Mouse (Mus musculus) brain, embryonic 18.5 days (tissue): ENCODE measurements around the gene Wwox.

Experiments used
- DNase-seq: peaks from one replicate; pipeline ENCODE4 v3.0.0-alpha.2; 2012; ENCODE audit warnings: low read depth, low spot score

The Wwox gene

DNA sequence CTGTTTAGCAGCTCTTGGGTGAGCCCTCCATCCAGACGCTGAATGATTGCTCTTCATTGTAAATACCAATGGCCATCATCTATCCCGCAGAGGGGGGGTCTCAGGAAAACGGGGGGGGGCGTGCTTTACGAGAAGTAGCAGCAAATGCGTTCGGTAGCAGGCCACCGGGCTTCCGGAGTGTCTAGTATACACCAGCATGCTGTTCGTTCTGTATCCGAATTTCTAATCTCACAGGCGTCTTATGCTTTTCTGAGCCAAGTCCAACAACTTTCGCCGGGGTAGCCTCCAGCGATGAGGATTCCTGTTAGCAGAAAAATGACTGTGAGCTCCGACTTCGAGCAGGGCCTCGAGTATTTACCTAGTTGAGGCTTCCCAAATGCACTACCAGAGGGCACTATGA, 719.8 kb downstream of the Wwox start:
- DNase-seq = no peak

DNA sequence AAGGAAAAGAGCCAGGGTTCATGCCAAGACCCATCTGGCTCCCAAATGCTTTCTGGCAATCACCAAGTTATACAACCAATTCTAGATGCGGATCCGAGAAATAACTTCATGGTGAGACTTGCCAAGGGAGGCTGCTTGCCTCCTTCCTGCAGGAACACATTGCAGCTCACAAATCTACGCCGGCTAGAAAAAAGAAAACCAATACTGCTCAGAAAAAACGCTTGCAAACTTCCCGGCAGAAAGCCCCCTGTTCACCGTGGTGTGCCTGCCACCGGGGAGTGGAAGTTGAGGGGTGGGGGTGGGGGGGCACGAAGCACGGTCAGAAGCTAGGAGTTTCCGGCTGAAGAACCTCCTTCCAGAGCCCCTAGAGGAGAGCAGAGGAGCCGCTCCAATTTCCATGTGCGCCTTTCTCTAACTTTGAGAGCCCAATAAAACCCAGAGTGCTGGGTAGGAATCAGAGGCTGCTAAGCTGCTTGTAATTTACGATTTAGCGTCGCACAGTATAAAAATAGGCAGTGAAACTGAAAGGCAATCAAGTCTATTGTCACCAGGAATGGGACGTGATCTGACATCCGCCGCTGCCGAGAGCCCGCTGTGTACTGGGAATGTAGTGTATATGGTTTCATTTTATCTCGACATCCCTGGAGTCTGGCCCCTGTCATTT, 720.4 kb downstream of the Wwox start:
- DNase-seq = no peak

DNA sequence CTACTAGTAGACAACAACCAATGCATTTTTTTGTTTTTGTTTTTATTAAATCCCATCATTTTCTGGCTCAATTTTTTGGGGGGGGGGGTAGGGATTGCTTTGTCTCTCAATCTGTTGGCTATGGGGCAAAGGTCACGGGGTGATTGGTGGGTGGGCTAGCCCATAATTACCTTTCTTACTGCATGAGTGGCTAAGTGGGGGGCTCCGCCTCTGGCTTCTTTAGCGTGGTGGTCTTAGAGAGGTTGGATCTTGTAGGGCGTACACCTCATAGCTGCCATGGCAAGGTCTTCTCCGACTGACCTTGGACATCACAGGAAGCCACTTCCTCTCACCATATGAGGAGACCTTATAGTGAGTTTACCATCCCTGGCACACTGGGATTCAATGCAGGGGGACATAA, 721.0 kb downstream of the Wwox start:
- no peak for DNase-seq

DNA sequence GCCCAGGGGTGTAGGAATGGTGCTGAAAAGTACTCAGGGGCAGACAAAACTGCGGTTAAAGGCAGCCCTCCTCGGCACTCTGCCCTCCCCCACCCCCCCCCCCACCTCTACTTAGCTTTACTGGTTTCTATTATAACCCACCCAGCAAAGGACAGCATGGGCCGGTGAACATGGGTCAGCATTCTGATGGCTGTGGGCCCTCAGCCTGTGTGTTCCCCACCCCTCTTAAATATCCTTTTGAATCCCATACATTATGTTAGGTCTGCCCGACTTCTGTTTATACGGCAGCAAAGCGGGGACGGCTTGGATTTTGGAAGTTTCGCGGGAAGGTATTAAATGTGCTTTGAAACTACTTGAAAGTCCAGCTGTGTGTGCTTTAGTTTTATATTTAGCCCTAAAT, 722.1 kb downstream of the Wwox start:
- no peak for DNase-seq

DNA sequence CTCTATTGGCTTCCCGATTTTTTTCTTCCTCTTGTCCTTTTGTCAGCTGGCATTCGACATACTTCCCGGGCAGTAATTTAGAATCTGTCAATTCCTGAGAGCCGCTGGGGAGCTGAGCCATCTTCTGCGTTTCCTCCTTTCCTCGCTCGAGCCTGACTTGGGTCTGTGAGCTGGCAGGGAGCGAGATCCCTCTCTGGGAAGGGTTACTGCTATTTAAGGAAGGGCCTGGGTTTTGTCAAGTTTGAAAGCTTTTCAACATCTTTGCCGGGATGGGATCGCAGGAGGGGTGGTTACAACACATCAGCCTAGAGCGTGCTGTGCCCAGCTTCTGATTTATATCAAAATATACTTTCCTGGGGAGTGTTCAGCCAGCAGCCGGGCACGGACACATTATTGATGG, 725.4 kb downstream of the Wwox start:
- DNase-seq = no peak

DNA sequence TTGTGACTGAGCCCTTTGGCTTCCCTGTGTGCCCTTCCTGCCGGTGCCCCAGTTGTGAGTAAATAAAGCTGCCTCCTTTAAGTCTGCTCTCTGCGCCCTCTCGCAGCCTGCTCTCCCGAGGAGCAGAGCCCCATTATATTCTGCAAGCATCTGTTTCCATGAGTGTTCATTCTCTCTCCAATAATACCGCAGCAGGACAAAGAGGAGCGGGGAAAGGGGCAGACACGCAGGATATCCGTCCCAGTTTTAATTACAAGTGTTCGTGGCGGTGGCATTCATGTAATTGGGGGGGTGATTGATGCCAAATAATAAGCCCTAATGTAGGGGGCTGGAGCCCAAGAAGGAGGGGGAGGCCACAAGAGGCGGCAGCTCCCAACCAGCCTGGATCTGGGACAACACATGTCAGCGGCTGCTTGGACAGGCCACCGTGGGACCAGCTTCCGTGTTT, 734.2 kb downstream of the Wwox start:
- DNase-seq = no peak

DNA sequence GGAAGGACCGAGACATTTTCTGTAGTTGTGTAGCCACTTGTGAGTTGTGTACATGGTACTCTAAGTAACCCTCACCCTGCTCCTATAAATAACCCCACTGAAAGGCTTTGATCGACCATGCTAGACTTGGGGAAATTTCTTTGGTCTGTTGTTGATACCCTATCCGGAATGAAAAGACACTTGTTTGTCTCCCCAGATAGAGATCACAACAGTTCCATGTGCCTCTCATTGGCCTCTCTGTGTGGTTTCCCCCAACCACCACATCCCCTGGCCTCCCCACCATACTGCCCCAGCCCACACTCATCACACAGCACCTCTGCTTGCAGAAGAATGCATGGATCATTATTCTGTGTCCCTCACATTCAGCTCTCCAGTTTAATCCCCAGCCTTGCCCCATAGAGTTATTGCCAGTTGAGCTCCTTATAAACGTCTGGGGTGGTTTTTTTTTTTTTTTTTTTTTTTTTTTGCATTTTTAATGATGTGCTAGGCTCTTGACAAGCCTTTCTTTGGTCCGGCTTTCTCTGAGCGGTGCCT, 746.0 kb downstream of the Wwox start:
- no peak for DNase-seq

DNA sequence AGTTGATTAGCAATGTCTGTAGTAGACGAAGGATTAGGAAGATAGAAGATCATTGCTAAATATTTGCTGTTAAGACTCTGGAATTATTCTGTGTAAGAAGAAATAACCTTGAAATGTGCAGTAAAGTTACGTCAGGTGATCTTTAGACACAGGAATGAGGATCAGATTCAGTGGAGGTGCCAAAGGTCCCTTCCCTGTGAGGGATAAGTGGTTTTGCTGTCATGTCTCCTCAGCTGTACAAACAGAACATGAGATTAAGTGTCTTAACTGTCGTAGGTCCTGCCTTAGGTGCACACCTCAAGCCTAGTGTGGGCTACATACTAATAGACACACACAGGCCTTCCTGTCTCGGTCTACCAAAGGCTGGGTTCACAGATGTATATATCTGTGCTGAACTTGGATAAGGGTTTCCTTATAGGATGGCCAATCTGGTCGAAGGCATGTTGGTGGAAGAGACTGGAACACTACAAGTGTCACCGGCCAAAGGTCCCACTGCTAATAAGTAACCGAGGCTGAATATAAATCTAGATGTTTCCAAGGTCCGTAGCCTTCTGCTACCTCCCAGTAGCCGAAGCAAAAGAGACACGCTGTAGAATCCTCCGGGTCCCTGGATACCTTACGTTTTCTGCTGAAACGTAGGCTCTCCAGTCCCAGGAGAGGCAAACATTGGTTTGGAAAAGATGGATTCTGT, 746.8 kb downstream of the Wwox start:
- DNase-seq = no peak

DNA sequence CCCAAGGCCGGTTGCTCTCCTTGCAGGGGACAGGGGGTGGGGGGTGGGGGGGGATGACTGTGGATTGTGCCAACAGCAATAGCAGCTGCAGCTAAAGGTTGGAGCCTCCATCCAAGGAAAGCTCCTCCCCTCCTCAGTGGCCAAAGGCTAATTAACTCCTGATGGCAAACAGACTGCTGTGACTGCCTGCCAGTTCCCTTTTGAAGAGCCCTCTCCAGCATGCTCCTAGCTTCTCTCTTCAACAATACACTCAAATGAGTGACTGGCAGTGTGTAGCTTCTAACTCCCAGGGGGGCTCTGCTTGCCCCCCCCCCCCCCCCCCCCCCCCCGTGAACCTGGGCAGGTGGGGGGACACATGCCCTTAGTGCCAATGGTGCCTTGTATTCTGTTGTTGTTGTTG, 747.4 kb downstream of the Wwox start:
- DNase-seq = no peak

DNA sequence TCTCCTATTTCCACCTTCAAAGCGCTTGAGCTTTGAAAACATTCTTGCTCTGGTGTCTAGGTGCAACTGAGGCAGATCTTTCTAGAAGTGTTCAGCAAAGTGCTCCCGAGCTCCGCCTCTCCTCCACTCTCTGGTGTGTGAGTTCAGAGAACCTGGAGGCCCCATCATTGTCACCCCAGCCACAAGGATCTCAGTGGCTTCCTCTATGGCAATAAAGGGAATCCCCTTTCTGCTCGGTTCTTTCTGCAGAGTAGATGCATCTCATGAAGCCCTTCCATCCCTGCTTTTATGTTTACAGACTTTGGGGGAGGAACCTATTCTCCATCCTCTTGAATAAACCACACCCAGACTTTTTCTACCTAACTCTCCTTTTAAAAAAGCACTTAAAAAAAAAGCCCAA, 749.0 kb downstream of the Wwox start:
- DNase-seq = no peak

DNA sequence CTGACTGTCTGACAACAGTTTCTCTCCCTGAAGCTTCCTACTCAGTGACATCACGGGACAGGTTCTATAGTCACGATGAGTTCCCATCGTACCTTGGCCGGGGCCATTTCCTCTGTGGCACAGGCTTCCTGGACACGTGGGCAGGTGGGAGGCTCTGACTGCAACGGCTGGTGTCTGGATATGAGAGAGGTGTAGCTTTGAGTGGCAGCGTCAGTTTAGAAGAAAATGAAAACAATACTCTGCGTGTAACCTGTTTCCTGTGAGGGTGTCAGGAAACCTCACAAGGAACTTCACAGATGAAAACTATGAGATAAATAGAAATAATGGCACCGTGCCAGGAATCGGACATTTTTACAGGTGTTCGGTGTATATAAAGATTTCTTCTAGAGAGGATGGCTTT, 750.4 kb downstream of the Wwox start:
- no peak for DNase-seq

DNA sequence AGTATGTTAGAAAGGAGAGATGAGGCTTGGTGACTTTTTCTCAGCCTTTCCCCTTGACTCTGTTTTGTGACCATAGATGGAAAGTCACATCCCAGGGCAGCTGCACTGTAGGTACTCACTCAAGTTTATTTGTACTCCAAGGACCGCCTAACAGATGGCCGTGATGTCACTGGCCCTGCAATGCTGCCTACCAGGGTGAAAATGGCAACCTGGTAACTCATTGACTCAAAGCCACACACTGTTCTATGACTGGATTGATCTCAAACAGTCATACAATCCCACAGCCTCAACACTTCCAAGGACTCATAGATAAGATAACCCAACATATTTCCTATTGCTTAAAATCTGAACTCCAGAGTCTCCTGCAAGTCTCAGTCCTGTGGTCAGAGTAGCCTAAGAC, 754.3 kb downstream of the Wwox start:
- DNase-seq = no peak

DNA sequence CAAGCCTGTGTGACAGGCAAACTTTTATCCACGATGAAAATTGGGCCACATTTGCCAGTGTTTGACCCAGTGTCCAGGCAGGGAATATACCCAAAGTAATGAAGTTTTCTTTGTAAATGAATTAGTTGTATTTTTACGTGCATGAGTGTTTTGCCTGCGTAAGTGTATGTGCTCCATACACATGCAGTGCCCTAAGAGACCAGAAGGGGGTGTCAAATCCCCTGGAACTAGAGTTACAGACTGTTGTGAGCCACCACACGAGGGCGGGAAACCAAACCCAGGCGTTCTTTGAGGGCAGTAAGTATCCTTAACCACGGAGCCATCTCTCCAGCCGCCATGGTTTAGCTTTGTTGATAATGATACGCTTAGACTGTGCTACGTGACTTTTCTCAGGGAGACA, 755.9 kb downstream of the Wwox start:
- DNase-seq = no peak

DNA sequence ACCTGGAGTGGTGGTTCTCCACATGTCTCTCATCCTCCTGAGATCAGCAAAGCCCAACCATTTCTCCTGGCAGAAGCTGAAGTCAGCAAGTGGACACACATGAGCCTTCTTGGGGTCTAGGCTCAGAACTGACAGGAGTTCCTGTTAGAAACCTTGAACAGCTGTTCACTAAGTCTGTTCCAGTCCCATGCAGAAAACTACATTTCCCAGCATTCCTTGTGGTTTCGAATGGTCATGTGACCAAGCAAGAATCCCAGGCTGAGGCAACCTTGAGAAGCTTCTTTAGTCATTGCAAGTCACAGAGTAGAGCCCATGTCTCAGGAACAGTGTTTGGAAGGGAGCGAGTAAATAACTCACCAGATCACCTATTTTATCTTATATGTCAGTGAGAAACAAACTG, 757.4 kb downstream of the Wwox start:
- DNase-seq = no peak

DNA sequence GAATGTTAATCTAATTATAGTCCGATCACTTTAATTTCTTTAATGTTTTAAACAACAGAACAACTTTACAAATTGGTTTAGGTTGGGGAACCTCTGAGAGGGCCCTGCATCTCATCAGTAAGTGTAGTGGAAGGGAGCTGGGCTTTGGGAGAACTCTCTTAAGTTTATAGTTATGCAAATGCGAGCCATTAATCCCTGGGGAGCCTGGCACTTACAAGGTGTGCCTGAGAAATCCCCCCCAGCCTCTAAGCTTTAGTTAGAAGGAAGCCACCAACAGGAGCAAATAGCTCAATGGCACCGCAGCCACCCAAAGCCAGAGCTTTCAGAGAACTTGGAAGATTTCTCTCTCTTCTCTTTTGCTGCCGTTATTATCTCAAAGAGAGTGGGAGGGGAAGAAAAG, 759.7 kb downstream of the Wwox start:
- no peak for DNase-seq

DNA sequence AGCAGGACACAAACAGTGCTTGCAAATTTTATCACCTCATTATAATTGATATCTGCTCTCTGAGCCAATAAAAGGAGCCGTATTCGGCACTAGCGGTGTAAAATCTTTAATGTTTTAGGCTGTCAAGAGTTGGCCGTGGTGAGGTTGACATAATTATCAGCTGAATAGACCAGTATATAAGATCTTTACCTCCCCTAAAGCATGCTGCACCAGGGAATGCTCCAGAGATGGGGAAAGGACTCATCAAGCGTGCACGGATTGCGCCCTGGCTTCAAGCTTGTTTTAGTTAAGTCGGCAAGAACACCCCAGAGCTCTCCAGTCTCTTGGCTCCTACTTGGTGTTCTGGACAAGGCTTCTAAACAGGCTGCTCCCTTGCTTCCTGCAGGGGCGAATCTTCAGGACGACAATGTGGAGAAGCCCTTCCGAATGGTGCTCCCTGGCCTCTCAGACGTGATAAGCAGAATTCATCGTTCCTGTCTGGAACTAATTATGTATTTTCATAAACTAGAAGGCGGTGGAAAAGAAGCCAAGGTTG, 760.2 kb downstream of the Wwox start:
- no peak for DNase-seq

DNA sequence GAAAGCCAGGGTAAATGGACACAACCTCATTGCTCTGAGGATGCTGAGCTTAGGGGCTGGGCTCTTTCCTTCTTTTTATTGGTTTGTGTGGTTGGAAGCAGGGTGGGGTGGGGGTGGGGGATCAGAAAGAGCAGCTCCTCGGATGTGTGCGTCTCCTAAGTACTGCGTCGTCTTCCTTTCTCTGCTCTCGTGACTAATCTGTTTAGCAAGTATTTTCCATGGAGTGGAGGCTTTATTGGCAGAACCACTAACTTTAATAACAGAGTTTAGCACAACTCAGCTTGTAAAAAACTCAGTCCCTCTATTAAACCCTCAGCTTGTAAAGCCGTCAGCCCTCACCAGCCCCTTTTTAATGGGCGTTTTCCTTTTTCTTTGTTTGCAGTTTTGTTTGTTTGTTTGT, 762.3 kb downstream of the Wwox start:
- DNase-seq = no peak

DNA sequence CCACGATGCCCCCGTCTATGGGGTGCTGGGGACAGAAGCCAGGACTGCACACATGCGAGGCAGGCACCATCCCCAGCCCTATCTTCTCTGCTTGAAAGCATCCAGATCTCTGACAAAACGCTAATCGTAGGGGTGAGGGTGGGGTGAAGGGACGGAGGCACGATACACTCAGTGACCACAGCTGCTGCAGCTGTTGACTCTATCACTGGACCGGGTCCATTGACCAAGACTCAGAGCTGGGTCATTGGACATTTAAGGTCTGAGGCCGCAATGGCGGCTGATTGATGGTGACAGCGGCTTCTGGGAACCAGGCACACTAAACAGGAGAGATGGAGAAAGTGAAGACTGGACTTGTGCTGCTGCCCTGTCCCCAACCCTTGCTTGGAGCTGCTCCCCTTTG, 768.0 kb downstream of the Wwox start:
- no peak for DNase-seq

DNA sequence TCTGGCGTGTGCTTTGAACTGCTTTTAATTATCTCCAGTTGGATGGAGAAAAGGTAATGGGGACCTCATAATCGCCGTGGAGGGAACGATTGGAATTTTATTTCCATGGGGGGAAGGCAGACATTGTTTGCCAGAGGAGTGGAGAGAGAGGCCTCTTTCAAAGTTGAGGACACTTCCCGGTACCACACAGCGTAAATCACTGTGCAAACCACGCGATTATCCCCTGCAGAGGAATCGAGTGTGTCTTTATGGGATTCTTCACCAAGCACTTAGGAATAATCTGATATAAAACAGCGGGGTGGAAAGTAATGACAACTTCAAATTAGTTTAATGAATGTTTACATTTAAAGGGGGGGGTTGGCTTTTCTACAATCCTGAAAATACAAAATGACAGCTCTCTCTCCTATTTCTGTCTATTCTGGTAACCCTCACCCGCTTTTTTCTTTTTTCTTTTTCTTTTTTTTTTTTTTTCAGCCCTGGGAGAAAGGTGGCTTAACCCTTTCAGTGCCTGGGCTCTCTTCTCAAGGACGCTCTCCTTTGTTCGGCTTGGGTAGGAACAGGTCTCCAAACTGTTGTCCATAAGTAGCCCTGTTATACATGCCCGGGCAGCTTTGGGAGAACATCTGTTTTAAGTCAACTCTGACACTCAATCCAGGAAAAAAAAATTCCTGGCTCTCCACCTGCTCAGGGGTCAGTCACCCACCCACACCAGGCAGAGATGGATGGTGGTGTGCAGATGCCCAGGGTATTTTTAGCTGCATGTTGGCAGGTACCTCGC, 769.1 kb downstream of the Wwox start:
- DNase-seq = no peak

DNA sequence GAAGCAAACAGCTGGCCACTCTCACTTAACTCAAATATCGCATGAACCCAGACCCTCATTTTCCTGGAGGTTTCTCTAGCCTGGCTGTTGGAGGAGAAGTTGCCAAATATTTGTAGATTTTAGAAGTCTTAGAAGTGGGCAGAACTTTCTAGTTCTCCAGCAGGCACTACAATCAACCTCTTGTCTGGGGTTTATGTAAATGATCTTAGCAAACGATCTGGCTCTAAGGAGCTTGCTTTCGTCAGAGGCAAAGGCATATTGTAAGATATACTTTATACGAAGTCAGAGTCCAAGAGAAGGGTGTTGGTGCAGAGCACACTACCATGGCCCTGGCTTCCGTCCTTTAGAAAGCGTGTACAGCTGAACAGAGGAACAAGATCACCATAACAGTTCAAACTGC, 770.6 kb downstream of the Wwox start:
- no peak for DNase-seq

DNA sequence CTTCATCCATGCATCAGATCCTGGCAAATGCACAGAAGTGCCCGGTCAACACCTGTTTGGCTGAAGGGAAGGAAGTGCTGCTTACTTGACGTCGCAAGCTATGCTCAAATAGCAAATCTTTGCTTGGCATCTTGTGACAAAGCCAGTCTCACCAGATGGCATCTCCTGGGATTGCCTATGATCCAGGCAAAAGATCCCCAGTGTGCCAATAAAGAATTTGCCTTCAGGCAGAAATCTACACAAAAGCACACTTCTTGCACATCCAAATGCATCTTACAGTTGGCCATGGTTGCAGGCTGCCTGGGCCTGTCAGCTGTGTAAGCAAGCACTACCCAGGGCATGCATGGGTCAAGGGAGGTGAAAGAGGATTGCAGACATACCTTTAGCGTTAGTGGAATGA, 773.7 kb downstream of the Wwox start:
- DNase-seq = no peak

DNA sequence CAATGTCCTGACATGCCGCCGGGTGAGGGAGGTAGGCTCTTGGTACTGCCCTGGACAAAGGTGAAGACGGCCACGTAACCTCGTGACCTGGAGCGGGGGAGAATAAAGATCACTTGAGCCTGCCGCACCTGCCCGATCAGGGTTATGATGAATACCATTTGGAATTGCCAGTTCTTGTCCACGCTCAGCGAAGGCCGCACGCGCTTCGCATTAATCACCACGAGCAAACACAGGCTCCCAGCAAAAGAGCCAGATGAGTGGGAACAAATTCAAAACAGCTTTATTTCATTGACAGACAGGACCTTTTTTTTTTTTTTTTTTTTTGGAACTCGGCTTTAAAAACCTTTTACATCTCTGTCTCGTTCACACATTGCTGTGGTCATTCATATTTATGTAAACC, 775.4 kb downstream of the Wwox start:
- no peak for DNase-seq
